Mouse (Mus musculus): ENCODE data around the gene Pkm.

Pkm gene

GRCm38 (mm10) chr9:59655958-59656634 lies at the start of gene Pkm:
Gene Pkm, plus strand, starts transcription at chr9:59656368.
- DNase-seq, result peak; percentile 96 to 97

- no peak for DNase-seq
Observed at GRCm38 (mm10) chr9:59610950-59611349, 45.2 kb upstream of the Pkm start.

- DNase-seq, result no peak
Observed at GRCm38 (mm10) chr9:59615797-59616196, 40.4 kb upstream of the Pkm start.

GRCm38 (mm10) chr9:59616622-59617306 lies 39.4 kb upstream of the Pkm start, which contains the start of gene Parp6:
Gene Parp6, plus strand, starts transcription at chr9:59617284.
- DNase-seq, result peak; percentile 99 to 100

GRCm38 (mm10) chr9:59617307-59617973 lies 38.7 kb upstream of the Pkm start:
- no peak for DNase-seq

- no peak for DNase-seq
Observed at GRCm38 (mm10) chr9:59638372-59638771, 17.8 kb upstream of the Pkm start.

- no peak for DNase-seq
Observed at GRCm38 (mm10) chr9:59639936-59640335, 16.2 kb upstream of the Pkm start.

- DNase-seq, result no peak
Observed at GRCm38 (mm10) chr9:59641320-59641719, 14.8 kb upstream of the Pkm start.

GRCm38 (mm10) chr9:59649911-59650310 lies 6.3 kb upstream of the Pkm start:
- DNase-seq, result no peak

- no peak for DNase-seq
Observed at GRCm38 (mm10) chr9:59653371-59653770, 2.8 kb upstream of the Pkm start.

GRCm38 (mm10) chr9:59654450-59654983 lies 1.7 kb upstream of the Pkm start:
- DNase-seq, result no peak

GRCm38 (mm10) chr9:59656635-59657617 lies 758 bp downstream of the Pkm start:
- peak; percentile 83 to 86 for DNase-seq

- DNase-seq, result no peak
Observed at GRCm38 (mm10) chr9:59658146-59658545, 2.0 kb downstream of the Pkm start.

GRCm38 (mm10) chr9:59659036-59660026 lies 3.2 kb downstream of the Pkm start:
- DNase-seq, result peak; percentile 86 to 89

- peak; percentile 74 to 82 for DNase-seq
Observed at GRCm38 (mm10) chr9:59660421-59660820, 4.3 kb downstream of the Pkm start.

GRCm38 (mm10) chr9:59661298-59661975 lies 5.3 kb downstream of the Pkm start:
- DNase-seq, result no peak

- no peak for DNase-seq
Observed at GRCm38 (mm10) chr9:59663226-59663625, 7.1 kb downstream of the Pkm start.

GRCm38 (mm10) chr9:59663957-59664356 lies 7.8 kb downstream of the Pkm start:
- no peak for DNase-seq

- no peak for DNase-seq
Observed at GRCm38 (mm10) chr9:59664664-59665256, 8.6 kb downstream of the Pkm start.

GRCm38 (mm10) chr9:59666016-59666415 lies 9.8 kb downstream of the Pkm start:
- no peak for DNase-seq
